ENCODE assay signal across 8 mouse cellular contexts in the genomic region with DNA sequence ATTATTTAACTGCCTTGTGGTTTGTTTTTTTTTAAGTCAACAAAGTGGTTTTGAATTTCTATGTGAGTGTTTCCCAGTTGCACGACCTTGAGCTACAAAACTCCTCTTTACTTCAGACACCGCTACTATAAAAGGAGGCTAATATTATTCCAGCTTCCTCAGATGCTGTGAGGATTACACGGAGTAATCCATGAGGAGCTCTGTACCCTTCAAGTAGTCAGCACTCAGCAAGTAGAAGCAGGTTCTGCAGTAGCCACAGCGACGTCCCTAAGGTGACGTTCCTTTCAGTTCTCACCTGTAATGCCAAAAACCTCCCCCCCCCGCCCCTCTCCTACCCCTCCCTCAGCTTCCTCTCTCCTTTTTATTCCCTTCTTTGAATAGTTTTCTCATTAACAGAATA. TPM values are rescaled to one million over a fixed set of nuclear protein-coding genes. Genes with fewer than 3 reads are reported as not detected.
DNase-seq lines count a peak whose midpoint lies in the region; ATAC-seq lines count a peak whose summit lies in the region.

No protein-coding gene starts in this region.

- H3K36me3 ChIP-seq in kidney, embryonic 16.5 days (ENCODE audit: insufficient read depth, low read length) = no peaks in the 10 kb centered on the region
- no peaks in the 10 kb centered on the region for H3K36me3 ChIP-seq in embryonic facial prominence, embryonic 14.5 days (ENCODE audit: control insufficient read depth, insufficient read depth, low read length)
- H3K36me3 ChIP-seq in intestine, embryonic 14.5 days (ENCODE audit: control insufficient read depth, insufficient read depth, low read length) = no peaks in the 10 kb centered on the region
- no peaks in the 10 kb centered on the region for H3K36me3 ChIP-seq in midbrain, embryonic 16.5 days (ENCODE audit: control insufficient read depth, insufficient read depth, low read length)

- no peak for ATAC-seq in kidney, embryonic 16.5 days (ENCODE audit: low FRiP score, low TSS enrichment)
- ATAC-seq in embryonic facial prominence, embryonic 14.5 days (ENCODE audit: low read depth) = no peak
- ATAC-seq in intestine, embryonic 14.5 days (replicated peaks; ENCODE audit: low FRiP score, low TSS enrichment, low read depth) = no peak
- ATAC-seq in midbrain, embryonic 16.5 days = 0 out of 2 replicates have a peak, but pooled peaks have one; percentile 40

- no peaks in the 10 kb centered on the region for H3K9me3 ChIP-seq in kidney, embryonic 16.5 days (ENCODE audit: low read length)
- H3K9me3 ChIP-seq in embryonic facial prominence, embryonic 14.5 days (ENCODE audit: control insufficient read depth, low read length) = no peaks in the 10 kb centered on the region
- no peaks in the 10 kb centered on the region for H3K9me3 ChIP-seq in intestine, embryonic 14.5 days (ENCODE audit: control insufficient read depth, low read length)
- no peaks in the 10 kb centered on the region for H3K9me3 ChIP-seq in midbrain, embryonic 16.5 days (replicated peaks; ENCODE audit: control insufficient read depth, low read length, poor library complexity, severe bottlenecking)

- WGBS in kidney, embryonic 16.5 days = 4% methylated on average over 7 of the region's 7 CpGs
- 10% methylated on average over 7 of the region's 7 CpGs for WGBS in embryonic facial prominence, embryonic 14.5 days
- 8% methylated on average over 7 of the region's 7 CpGs for WGBS in intestine, embryonic 14.5 days
- WGBS in midbrain, embryonic 16.5 days = 9% methylated on average over 7 of the region's 7 CpGs

- peaks cover 5% of the 10 kb centered on the region; the same call in 1 of the 2 replicates for H3K4me1 ChIP-seq in kidney, embryonic 16.5 days (ENCODE audit: insufficient read depth, low read length)
- H3K4me1 ChIP-seq in embryonic facial prominence, embryonic 14.5 days (ENCODE audit: control insufficient read depth, insufficient read depth, low read length) = peaks cover 4% of the 10 kb centered on the region; the same call in 1 of the 2 replicates
- peaks cover 14% of the 10 kb centered on the region for H3K4me1 ChIP-seq in intestine, embryonic 14.5 days (replicated peaks; ENCODE audit: control insufficient read depth, insufficient read depth, low read length)
- H3K4me1 ChIP-seq in midbrain, embryonic 16.5 days (ENCODE audit: control insufficient read depth, insufficient read depth, low read length) = peaks cover 10% of the 10 kb centered on the region

- no peak overlapping the region for H3K9ac ChIP-seq in kidney, embryonic 16.5 days (replicated peaks; ENCODE audit: low read length)
- H3K9ac ChIP-seq in embryonic facial prominence, embryonic 14.5 days (ENCODE audit: low read depth, low read length) = peak overlapping the region; percentile 77
- no peak overlapping the region for H3K9ac ChIP-seq in intestine, embryonic 14.5 days (ENCODE audit: low read length)
- no peak overlapping the region for H3K9ac ChIP-seq in midbrain, embryonic 16.5 days (ENCODE audit: low read depth, low read length)

- no peak overlapping the region for H3K27ac ChIP-seq in kidney, embryonic 16.5 days (ENCODE audit: low read length)
- no peak overlapping the region for H3K27ac ChIP-seq in embryonic facial prominence, embryonic 14.5 days (replicated peaks; ENCODE audit: low read depth, low read length)
- no peak overlapping the region for H3K27ac ChIP-seq in intestine, embryonic 14.5 days (ENCODE audit: low read depth)
- no peak overlapping the region for H3K27ac ChIP-seq in midbrain, embryonic 16.5 days (ENCODE audit: low read length)

- no peaks in the 10 kb centered on the region for H3K27me3 ChIP-seq in kidney, embryonic 16.5 days (ENCODE audit: insufficient read depth, low read length)
- no peaks in the 10 kb centered on the region for H3K27me3 ChIP-seq in embryonic facial prominence, embryonic 14.5 days (replicated peaks; ENCODE audit: control insufficient read depth, insufficient read depth, low read length)
- no peaks in the 10 kb centered on the region for H3K27me3 ChIP-seq in intestine, embryonic 14.5 days (replicated peaks; ENCODE audit: control insufficient read depth, insufficient read depth, low read length)
- H3K27me3 ChIP-seq in midbrain, embryonic 16.5 days (ENCODE audit: control insufficient read depth, insufficient read depth, low read depth, low read length) = peaks cover 7% of the 10 kb centered on the region

- peak overlapping the region; percentile 95 for H3K4me2 ChIP-seq in kidney, embryonic 16.5 days (replicated peaks; ENCODE audit: low read depth, low read length)
- H3K4me2 ChIP-seq in embryonic facial prominence, embryonic 14.5 days (ENCODE audit: low read depth, low read length) = peak overlapping the region; percentile 92
- peak overlapping the region; percentile 84 for H3K4me2 ChIP-seq in intestine, embryonic 14.5 days (ENCODE audit: low read length)
- peak overlapping the region; percentile 96 for H3K4me2 ChIP-seq in midbrain, embryonic 16.5 days (ENCODE audit: low read length)

- peak overlapping the region; percentile 91 for H3K4me3 ChIP-seq in kidney, embryonic 16.5 days (ENCODE audit: low read length)
- peak overlapping the region; percentile 94 for H3K4me3 ChIP-seq in embryonic facial prominence, embryonic 14.5 days (ENCODE audit: low read depth, low read length)
- peak overlapping the region; percentile 85 for H3K4me3 ChIP-seq in intestine, embryonic 14.5 days (ENCODE audit: low read depth, low read length)
- peak overlapping the region; percentile 86 for H3K4me3 ChIP-seq in midbrain, embryonic 16.5 days (ENCODE audit: low read depth, low read length)

- DNase-seq in kidney, adult 18-20 months = no peak
- no peak for DNase-seq in embryonic facial prominence, embryonic 14.5 days (ENCODE audit: low spot score)
- no peak for DNase-seq in intestine, embryonic 14.5 days (ENCODE audit: low spot score)
- DNase-seq in Muller cell, postnatal 12 days (ENCODE audit: inconsistent ontology term) = no peak
- no peak for DNase-seq in frontal cortex, postnatal 14 days (ENCODE audit: low spot score in 2 of 2)
- no peak for DNase-seq in retina, postnatal 1 day

RNA-seq across cellular contexts. Expression of a gene that starts 0.4 kb away (rescaled TPM):
- 18.9 and 20.8 TPM in 2 replicates for polyA plus RNA-seq in kidney, embryonic 16.5 days (2015; fragmentation: Nextera tagmentation; extraction: Ambion mirVana)
- 12.5 and 14.2 TPM in 2 replicates for polyA plus RNA-seq in embryonic facial prominence, embryonic 14.5 days (2014; fragmentation: Nextera tagmentation; extraction: Ambion mirVana)
- 16.6 and 18.6 TPM in 2 replicates for polyA plus RNA-seq in intestine, embryonic 14.5 days (2014; fragmentation: Nextera tagmentation; extraction: Ambion mirVana)
- polyA plus RNA-seq in midbrain, embryonic 16.5 days (2015; fragmentation: Nextera tagmentation; extraction: Ambion mirVana) = 9.7 and 10.2 TPM in 2 replicates

RNA-seq across cellular contexts. Expression of a gene that starts 33.1 kb away (rescaled TPM):
- polyA plus RNA-seq in kidney, embryonic 16.5 days (2015; fragmentation: Nextera tagmentation; extraction: Ambion mirVana) = 6.8 and 8.0 TPM in 2 replicates
- polyA plus RNA-seq in embryonic facial prominence, embryonic 14.5 days (2014; fragmentation: Nextera tagmentation; extraction: Ambion mirVana) = 31.7 and 33.7 TPM in 2 replicates
- polyA plus RNA-seq in intestine, embryonic 14.5 days (2014; fragmentation: Nextera tagmentation; extraction: Ambion mirVana) = 1.2 and 1.4 TPM in 2 replicates
- polyA plus RNA-seq in midbrain, embryonic 16.5 days (2015; fragmentation: Nextera tagmentation; extraction: Ambion mirVana) = 1.2 and 1.3 TPM in 2 replicates
